Mouse (Mus musculus) limb, embryonic 12.5 days (tissue): ENCODE results near the gene Nradd. TPM values are rescaled to one million over a fixed set of nuclear protein-coding genes. Genes with fewer than 3 reads are reported as not detected.
A peak's percentile ranks its signal among the peaks of the same experiment; 100 is the strongest.

ENCODE experiments used
- ATAC-seq: fragments of 200-750 bp; cut with Nextera tagmentation; 2 replicates; pipeline ENCODE4 v1.8.0; 2017; ENCODE audit warnings: low read depth, moderate TSS enrichment; ENCODE audit not compliant: insufficient number of reproducible peaks, insufficient read depth, low FRiP score, low TSS enrichment
- H3K27ac ChIP-seq: fragments of 300-500 bp; sonication (generic); 2 replicates; pipeline ENCODE4 v1.5.1; 2016; ENCODE audit warnings: mild to moderate bottlenecking, moderate library complexity
- H3K27me3 ChIP-seq: fragments of 300-500 bp; sonication (generic); 2 replicates; pipeline ENCODE4 v1.6.1; 2016; ENCODE audit warnings: mild to moderate bottlenecking, moderate library complexity
- H3K36me3 ChIP-seq: fragments of 300-500 bp; sonication (generic); 2 replicates; pipeline ENCODE4 v1.6.1; 2016; ENCODE audit warnings: mild to moderate bottlenecking, moderate library complexity
- H3K4me1 ChIP-seq: fragments of 300-500 bp; sonication (generic); replicated peaks from 2 replicates; pipeline ENCODE4 v1.6.1; 2016
- H3K4me2 ChIP-seq: fragments of 300-500 bp; sonication (generic); 2 replicates; pipeline ENCODE4 v1.6.1; 2016; ENCODE audit warnings: mild to moderate bottlenecking, moderate library complexity
- H3K4me3 ChIP-seq: fragments of 300-500 bp; sonication (generic); replicated peaks from 2 replicates; pipeline ENCODE4 v1.5.1; 2016; ENCODE audit warnings: mild to moderate bottlenecking
- H3K9ac ChIP-seq: fragments of 300-500 bp; sonication (generic); replicated peaks from 2 replicates; pipeline ENCODE4 v1.6.1; 2016; ENCODE audit warnings: mild to moderate bottlenecking, moderate library complexity
- H3K9me3 ChIP-seq: fragments of 300-500 bp; sonication (generic); 2 replicates; pipeline ENCODE4 v1.6.1; 2016; ENCODE audit warnings: mild to moderate bottlenecking, moderate library complexity
- WGBS: fragments of 180-500 bp; shearing (Covaris S2); methylation state at CpG from one replicate; pipeline ENCODE4 v1.1.7; 2016; 5-methylcytosine and 5-hydroxymethylcytosine counted together
- polyA plus RNA-seq: library from polyadenylated mRNA; unstranded; fragments of >200 nt; fragmentation: Nextera tagmentation; extraction: Ambion mirVana; gene quantifications from 2 replicates; pipeline ENCODE4 v1.2.1, GENCODE M21; 2016

Nradd gene
- 62.7 and 67.1 TPM in 2 replicates for polyA plus RNA-seq

GRCm38 (mm10) chr9:110624361-110625166, at the start of gene Nradd:
Gene Nradd, minus strand, starts transcription at chr9:110624452.
- H3K4me3 ChIP-seq, result peak within 1 kb of the TSS; percentile 54
- H3K27ac ChIP-seq, result peak within 1 kb of the TSS; percentile 90
- H3K9ac ChIP-seq, result peak within 1 kb of the TSS; percentile 73
- WGBS, result 1% methylated on average over 41 of the region's 41 CpGs
- H3K4me2 ChIP-seq, result peak within 1 kb of the TSS; percentile 85
- H3K4me1 ChIP-seq, result peaks cover 21% of the 10 kb centered on the region
- peaks cover 34% of the 10 kb centered on the region for H3K36me3 ChIP-seq
- H3K9me3 ChIP-seq, result no peaks in the 10 kb centered on the region
- ATAC-seq, result peak; percentile 85
- H3K27me3 ChIP-seq, result peaks cover 10% of the 10 kb centered on the region

GRCm38 (mm10) chr9:110673107-110673752, 49.0 kb upstream of the Nradd start:
- no peak overlapping the region for H3K4me3 ChIP-seq
- 0 out of 2 replicates have a peak, but pooled peaks cover 4% of the 10 kb centered on the region for H3K36me3 ChIP-seq
- WGBS, result 80% methylated on average over 10 of the region's 10 CpGs
- no peak overlapping the region for H3K27ac ChIP-seq
- H3K27me3 ChIP-seq, result no peaks in the 10 kb centered on the region
- no peaks in the 10 kb centered on the region for H3K9me3 ChIP-seq
- no peaks in the 10 kb centered on the region for H3K4me1 ChIP-seq
- no peak overlapping the region for H3K4me2 ChIP-seq
- H3K9ac ChIP-seq, result no peak overlapping the region
- ATAC-seq, result no peak

GRCm38 (mm10) chr9:110672462-110673106, 48.3 kb upstream of the Nradd start:
- no peaks in the 10 kb centered on the region for H3K4me1 ChIP-seq
- H3K27ac ChIP-seq, result no peak overlapping the region
- no peaks in the 10 kb centered on the region for H3K9me3 ChIP-seq
- 67% methylated on average over 7 of the region's 7 CpGs for WGBS
- H3K27me3 ChIP-seq, result no peaks in the 10 kb centered on the region
- 0 out of 2 replicates have a peak, but pooled peaks cover 4% of the 10 kb centered on the region for H3K36me3 ChIP-seq
- H3K4me3 ChIP-seq, result no peak overlapping the region
- no peak overlapping the region for H3K4me2 ChIP-seq
- no peak overlapping the region for H3K9ac ChIP-seq
- no peak for ATAC-seq

GRCm38 (mm10) chr9:110669785-110670184, 45.5 kb upstream of the Nradd start:
- Histone ChIP-seq H3K9ac (no peak overlapping the region), H3K4me3 (no peak overlapping the region), H3K27ac (no peak overlapping the region), H3K27me3 (no peaks in the 10 kb centered on the region), H3K9me3 (no peaks in the 10 kb centered on the region), H3K4me1 (peaks cover 10% of the 10 kb centered on the region), H3K36me3 (0 out of 2 replicates have a peak, but pooled peaks cover 4% of the 10 kb centered on the region), H3K4me2 (no peak overlapping the region)
- no peak for ATAC-seq
- WGBS, result 84% methylated on average over 5 of the region's 5 CpGs

GRCm38 (mm10) chr9:110668601-110669293, 44.5 kb upstream of the Nradd start:
- 93% methylated on average over 6 of the region's 6 CpGs for WGBS
- Histone ChIP-seq H3K4me1 (peaks cover 10% of the 10 kb centered on the region), H3K4me3 (no peak overlapping the region), H3K27me3 (no peaks in the 10 kb centered on the region), H3K9me3 (no peaks in the 10 kb centered on the region), H3K4me2 (no peak overlapping the region), H3K9ac (0 out of 2 replicates have a peak overlapping the region, but pooled peaks have one; percentile 18), H3K36me3 (0 out of 2 replicates have a peak, but pooled peaks cover 3% of the 10 kb centered on the region), H3K27ac (no peak overlapping the region)
- no peak for ATAC-seq

GRCm38 (mm10) chr9:110667219-110667836, 43.1 kb upstream of the Nradd start:
- peaks cover 1% of the 10 kb centered on the region; the same call in 1 of the 2 replicates for H3K36me3 ChIP-seq
- 54% methylated on average over 4 of the region's 4 CpGs for WGBS
- no peaks in the 10 kb centered on the region for H3K27me3 ChIP-seq
- H3K27ac ChIP-seq, result 0 out of 2 replicates have a peak overlapping the region, but pooled peaks have one; percentile 23
- H3K9ac ChIP-seq, result no peak overlapping the region
- no peak overlapping the region for H3K4me3 ChIP-seq
- peaks cover 10% of the 10 kb centered on the region for H3K4me1 ChIP-seq
- no peak for ATAC-seq
- no peak overlapping the region for H3K4me2 ChIP-seq
- no peaks in the 10 kb centered on the region for H3K9me3 ChIP-seq

- no peaks in the 10 kb centered on the region for H3K27me3 ChIP-seq
- peaks cover 10% of the 10 kb centered on the region for H3K4me1 ChIP-seq
- no peak overlapping the region for H3K4me3 ChIP-seq
- peaks cover 4% of the 10 kb centered on the region; the same call in 1 of the 2 replicates for H3K36me3 ChIP-seq
- H3K9me3 ChIP-seq, result no peaks in the 10 kb centered on the region
- H3K9ac ChIP-seq, result 0 out of 2 replicates have a peak overlapping the region, but pooled peaks have one; percentile 6
- no peak overlapping the region for H3K27ac ChIP-seq
- no peak for ATAC-seq
- H3K4me2 ChIP-seq, result no peak overlapping the region
- WGBS, result 48% methylated on average over 8 of the region's 8 CpGs
Measured at GRCm38 (mm10) chr9:110666374-110666773, 42.1 kb upstream of the Nradd start.

- no peak for ATAC-seq
- Histone ChIP-seq H3K4me3 (no peak overlapping the region), H3K4me2 (no peak overlapping the region), H3K9me3 (no peaks in the 10 kb centered on the region), H3K36me3 (peaks cover 4% of the 10 kb centered on the region; the same call in 1 of the 2 replicates), H3K27me3 (no peaks in the 10 kb centered on the region), H3K27ac (no peak overlapping the region), H3K9ac (no peak overlapping the region), H3K4me1 (peaks cover 10% of the 10 kb centered on the region)
- WGBS, result 21% methylated on average over 4 of the region's 4 CpGs
Measured at GRCm38 (mm10) chr9:110665912-110666311, 41.7 kb upstream of the Nradd start.

- H3K36me3 ChIP-seq, result peaks cover 10% of the 10 kb centered on the region; the same call in 1 of the 2 replicates
- 95% methylated on average over 1 of the region's 1 CpGs for WGBS
- no peak overlapping the region for H3K4me3 ChIP-seq
- no peak for ATAC-seq
- H3K4me1 ChIP-seq, result peaks cover 13% of the 10 kb centered on the region
- H3K9ac ChIP-seq, result no peak overlapping the region
- no peaks in the 10 kb centered on the region for H3K9me3 ChIP-seq
- H3K4me2 ChIP-seq, result no peak overlapping the region
- H3K27me3 ChIP-seq, result no peaks in the 10 kb centered on the region
- no peak overlapping the region for H3K27ac ChIP-seq
Measured at GRCm38 (mm10) chr9:110662844-110663243, 38.6 kb upstream of the Nradd start.

- ATAC-seq, result no peak
- WGBS, result 70% methylated on average over 7 of the region's 7 CpGs
Measured at GRCm38 (mm10) chr9:110660856-110661612, 36.8 kb upstream of the Nradd start.

More at GRCm38 (mm10) chr9:110660856-110661612, 36.8 kb upstream of the Nradd start:
- Histone ChIP-seq H3K36me3 (peaks cover 10% of the 10 kb centered on the region; the same call in 1 of the 2 replicates), H3K27me3 (no peaks in the 10 kb centered on the region), H3K4me1 (peaks cover 10% of the 10 kb centered on the region), H3K27ac (no peak overlapping the region), H3K4me3 (no peak overlapping the region), H3K4me2 (no peak overlapping the region), H3K9ac (no peak overlapping the region), H3K9me3 (no peaks in the 10 kb centered on the region)
